Mouse (Mus musculus): Measurements from ENCODE around the gene Gnmt.

DNA sequence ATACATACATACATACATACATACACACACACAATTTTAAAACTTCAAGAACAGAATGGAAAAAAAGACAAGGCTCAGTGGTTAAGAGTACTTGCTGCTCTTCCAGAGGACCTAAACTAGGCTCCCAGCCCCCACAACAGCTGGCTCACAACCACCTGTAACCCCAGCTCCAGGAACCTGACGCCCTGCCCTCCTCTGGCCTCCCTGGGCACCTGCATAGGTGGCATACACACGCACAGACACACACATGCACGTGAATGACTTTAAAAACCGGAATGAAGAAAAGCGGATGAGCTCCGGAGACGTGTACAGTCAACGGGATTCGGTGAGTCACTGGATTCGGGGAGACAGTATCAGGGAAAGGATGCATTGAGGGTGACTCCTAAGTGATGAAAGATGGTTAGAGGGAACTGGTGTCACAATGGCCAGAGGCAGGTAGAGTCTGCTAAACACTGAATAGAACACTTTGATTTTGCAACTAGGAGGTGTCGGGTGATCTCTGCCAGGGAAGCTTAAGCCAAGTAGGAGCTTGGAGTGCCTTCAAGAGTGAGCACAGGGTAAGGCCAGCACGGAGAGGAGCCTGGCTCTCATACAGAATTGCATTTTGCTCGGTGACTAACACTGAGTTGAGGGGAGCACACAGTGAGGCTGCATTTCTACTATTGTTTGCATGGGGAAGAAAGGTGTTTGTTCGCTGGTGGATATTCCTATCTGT lies 22.4 kb downstream of the Gnmt start:
- TF ChIP-seq MYOD1 (IDR thresholded peaks at IDR 0.05; ENCODE audit: control insufficient read depth in 1 of 3, insufficient read length in 2 of 3, low read depth in 2 of 3) = no peak
- TF ChIP-seq MAX (IDR thresholded peaks at IDR 0.05; ENCODE audit: low read depth) = no peak
- TF ChIP-seq TCF12 (IDR thresholded peaks at IDR 0.05; ENCODE audit: insufficient read depth, poor library complexity, severe bottlenecking) = no peak
- TF ChIP-seq POLR2A (IDR thresholded peaks at IDR 0.05; ENCODE audit: insufficient read length, low read depth) = no peak
- TF ChIP-seq SRF (IDR thresholded peaks at IDR 0.05; ENCODE audit: control insufficient read depth, insufficient read length, low read depth) = no peak
- no peak for TF ChIP-seq TCF3 (IDR thresholded peaks at IDR 0.05; ENCODE audit: insufficient read length, low read depth)
- no peak for TF ChIP-seq USF1 (IDR thresholded peaks at IDR 0.05; ENCODE audit: low read depth)
- no peak for TF ChIP-seq CEBPB (IDR thresholded peaks at IDR 0.05; ENCODE audit: insufficient read depth, poor library complexity, severe bottlenecking)
- no peak for TF ChIP-seq MYOG (IDR thresholded peaks at IDR 0.05; ENCODE audit: control insufficient read depth in 1 of 3, insufficient read depth in 1 of 3, insufficient read length in 2 of 3, low read depth in 2 of 3)
- no peak for TF ChIP-seq POLR2AphosphoS2 (IDR thresholded peaks at IDR 0.05; ENCODE audit: insufficient read length, low read depth)
- TF ChIP-seq REST (IDR thresholded peaks at IDR 0.05; ENCODE audit: insufficient read depth, insufficient read length) = no peak
- TF ChIP-seq E2F4 (IDR thresholded peaks at IDR 0.05; ENCODE audit: insufficient read depth) = no peak

All from myocyte (in vitro differentiated cells).